Mouse (Mus musculus) heart, adult 2 months (tissue): ENCODE data around the gene Fstl5.

Experiments
- CTCF ChIP-seq: fragments of 200-600 bp; IDR thresholded peaks from 2 replicates; pipeline ENCODE4 v1.8.1; 2022; ENCODE audit warnings: antibody characterized with exemption, mild to moderate bottlenecking, moderate library complexity
- EP300 ChIP-seq: fragments of 200-500 bp; IDR thresholded peaks from 2 replicates; pipeline ENCODE4 v1.6.1; 2011; ENCODE audit warnings: low read depth, low read length, control low read depth; ENCODE audit not compliant: insufficient read depth
- POLR2A ChIP-seq: fragments of 200-500 bp; IDR thresholded peaks from 2 replicates; pipeline ENCODE4 v1.6.1; 2011; ENCODE audit warnings: mild to moderate bottlenecking, low read depth, low read length, control low read depth; ENCODE audit not compliant: insufficient read depth

- no peak for TF ChIP-seq POLR2A
- TF ChIP-seq CTCF = no peak
- no peak for TF ChIP-seq EP300
These were observed 605.9 kb downstream of the Fstl5 start for GRCm38 (mm10) chr3:76679853-76680545.
